Mouse (Mus musculus) mouse embryonic stem cell (cell line): ENCODE results near the gene Dtnb.

Experiments used
- in situ Hi-C, 2 experiments: fragments of 300-500 bp; cut with MboI; formaldehyde crosslinking; loops; 1 replicate in 1 of 2; 3 replicates in 1 of 2; pipeline ENCODE4 v1.14.3; 2019 to 2020; ENCODE audit warnings: low sequenced_read_pairs in 2 of 2, low pct_unique_long_range_greater_than_20kb in 1 of 2, mixed read lengths in 1 of 2; ENCODE audit not compliant: unreplicated experiment in 1 of 2

The Dtnb gene

DNA sequence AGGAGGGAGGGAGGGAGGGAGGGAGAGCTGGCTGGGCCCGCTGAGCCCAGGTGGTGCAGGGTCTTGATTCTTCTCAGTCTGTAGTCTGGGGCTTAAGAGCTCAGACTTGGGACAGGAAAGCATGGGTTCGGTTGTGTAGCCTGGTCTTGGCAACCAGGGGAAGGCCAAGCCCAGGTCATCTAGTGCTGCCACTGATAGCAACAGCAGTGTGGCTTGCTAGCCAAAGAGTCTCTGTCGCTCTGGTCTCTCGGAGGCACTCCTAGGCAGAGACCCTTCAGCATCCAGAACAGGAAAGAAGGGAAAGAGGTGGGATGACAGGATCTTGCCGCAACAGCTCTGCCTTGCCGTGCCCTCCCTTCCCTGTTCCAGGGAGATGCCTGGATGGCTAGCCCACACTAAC lies 240.1 kb downstream of the Dtnb start:
- in situ Hi-C loops: no loop called here

DNA sequence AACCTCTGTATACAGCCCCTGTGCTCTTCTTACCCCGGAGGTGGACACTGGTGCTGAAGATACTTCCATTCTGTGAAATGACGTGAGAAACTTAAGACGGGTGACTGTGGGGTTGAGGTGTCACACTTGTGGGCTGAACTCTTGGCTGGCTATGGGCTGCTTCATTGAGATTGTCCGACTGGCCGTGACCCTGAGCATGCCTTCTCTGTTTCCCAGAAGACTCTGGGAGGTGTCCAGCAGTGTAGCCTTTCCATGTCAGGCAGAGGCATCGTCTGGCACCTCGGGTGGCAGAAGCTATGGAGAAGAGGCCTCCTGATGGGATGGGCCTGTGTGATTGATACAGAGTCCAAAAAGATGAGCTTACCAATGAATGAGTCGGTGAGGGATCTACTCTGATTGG lies 241.0 kb downstream of the Dtnb start:
- in situ Hi-C loops: no loop called here

DNA sequence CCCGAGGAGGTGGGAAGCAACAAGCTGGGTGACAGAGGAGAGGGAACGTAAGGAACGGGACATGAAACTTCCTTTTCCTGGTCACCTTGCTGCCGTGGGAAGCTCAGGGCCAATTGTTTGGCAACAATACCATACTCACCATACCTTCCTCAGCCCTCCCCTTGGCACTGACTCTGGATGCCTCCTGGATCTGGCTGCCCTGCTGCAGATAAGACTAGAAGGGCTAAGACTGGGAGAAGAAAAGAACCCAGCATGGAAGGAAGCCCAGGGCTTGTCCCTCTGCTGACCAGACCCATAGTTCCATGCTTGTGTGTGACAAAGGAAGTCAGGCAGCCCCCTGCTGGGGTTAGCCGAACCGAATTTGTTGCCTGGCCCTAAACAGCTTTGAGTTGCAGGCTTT lies 243.2 kb downstream of the Dtnb start:
- in situ Hi-C loops: no loop called here

DNA sequence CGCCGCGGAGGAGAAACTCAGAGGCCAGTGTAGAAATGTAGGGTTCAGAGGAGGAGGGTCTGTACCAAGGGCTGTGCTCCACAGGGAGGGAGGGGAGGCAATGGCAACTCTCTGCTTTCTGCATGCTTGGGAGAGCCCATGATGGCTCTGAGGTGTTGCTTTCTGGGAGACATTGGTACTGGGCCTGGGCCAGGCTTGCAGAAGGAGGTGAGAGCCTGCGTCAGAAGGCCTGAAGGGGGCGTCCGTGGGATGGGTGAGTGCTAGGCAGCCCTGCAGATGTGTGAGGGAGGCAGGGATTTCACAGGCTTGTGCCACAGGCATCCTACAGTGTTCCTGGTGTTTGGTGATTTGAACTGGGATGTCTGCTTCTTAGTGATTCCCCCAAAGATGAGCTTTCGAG lies 244.9 kb downstream of the Dtnb start:
- in situ Hi-C loops: no loop called here

DNA sequence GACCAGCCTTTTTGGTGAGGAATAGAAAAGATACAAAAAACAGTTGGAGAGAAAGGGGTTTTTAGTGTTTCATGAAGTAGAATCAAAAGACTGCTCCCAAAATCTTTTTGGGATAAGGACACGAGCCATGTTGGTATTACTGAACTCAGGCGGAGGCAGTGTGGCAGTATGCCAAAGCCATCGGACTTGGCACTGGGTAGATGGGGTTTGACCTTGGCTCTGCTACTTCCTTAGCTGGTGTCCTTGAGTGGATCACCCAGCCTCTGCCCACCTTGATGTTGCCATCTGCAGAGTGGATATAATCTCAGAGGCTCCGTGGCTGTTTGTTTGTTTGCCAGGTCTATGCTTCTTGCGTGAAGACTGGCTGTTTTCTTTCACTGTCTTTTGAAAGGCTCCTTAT lies 245.4 kb downstream of the Dtnb start:
- in situ Hi-C loops: no loop called here

DNA sequence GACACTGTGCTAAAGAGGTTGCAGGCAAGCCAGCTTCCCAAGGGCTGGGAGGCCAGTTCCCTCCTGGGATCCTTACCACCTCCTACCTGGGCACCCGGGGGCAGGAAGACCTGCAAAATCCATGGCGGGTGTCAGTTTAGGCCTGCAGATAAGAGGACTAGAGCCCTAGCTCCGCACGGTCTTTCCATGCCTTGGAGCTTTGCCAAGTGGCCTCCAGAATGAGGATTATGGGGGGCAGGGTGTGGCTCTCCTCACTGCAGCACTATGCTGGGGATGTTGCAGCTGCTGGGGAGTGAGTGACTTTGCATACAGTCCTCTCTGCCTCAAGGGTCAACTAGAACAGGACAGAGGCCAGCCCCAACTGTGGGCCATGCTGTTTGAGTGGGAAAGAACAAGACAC lies 247.7 kb downstream of the Dtnb start:
- in situ Hi-C loops: no loop called here

DNA sequence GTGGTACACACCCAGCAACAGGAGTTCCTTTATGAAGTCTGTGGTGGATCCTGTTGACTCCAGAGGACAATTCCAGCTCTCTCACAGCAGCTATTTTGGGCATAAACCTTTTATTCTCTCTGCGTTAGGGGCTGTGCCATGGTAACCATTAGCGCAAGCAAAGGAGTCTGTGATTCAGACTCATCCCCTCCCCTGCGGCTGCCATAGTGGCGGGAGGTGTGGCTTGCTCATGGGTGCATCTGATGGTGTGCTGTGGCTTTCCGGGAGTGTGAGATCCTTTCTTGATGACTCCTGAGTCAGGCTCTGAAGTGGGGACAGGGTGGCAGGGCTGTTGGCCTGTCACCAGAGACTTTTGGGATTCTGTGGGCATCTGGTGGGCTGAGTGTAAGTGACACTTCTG lies 251.2 kb downstream of the Dtnb start:
- in situ Hi-C loops: no loop called here

DNA sequence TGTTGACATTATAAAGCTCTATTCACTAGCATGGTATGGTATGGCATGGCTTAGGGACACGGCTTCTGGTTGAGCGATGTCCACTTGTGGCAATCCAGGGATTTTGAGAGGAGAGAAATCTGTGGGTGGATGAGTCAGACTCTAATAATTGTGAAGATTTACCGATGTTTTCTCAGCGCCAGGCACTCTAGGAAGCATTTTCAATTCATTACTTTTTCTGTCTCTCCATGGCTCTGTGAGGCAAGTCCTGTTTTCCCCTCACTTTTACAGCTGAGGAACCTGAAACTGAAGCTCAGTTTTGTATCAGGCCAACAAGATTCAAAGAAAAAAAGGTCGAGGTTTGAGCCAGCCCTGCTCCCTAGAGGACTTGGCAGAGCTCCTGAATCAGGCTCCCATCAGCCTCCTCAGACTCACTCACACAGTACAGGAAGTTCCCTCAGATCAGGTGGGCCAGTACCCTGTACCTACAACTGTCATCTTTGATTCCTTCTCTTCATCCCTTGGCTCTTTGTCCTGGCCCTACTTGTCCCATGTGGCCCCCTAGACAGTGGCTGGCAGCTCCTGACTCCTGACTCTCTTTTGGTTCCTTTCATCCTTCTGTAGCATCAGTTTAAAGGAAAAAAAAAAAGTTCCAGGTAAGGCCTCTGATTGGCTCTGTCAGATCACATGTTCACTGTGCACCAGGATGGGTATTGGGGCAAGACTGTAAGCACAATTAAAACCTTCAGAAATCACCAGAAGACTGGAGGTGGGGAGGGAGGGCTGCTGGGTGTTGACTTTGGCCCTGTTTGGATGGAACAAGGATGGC lies 252.9 kb downstream of the Dtnb start:
- in situ Hi-C loops: no loop called here

DNA sequence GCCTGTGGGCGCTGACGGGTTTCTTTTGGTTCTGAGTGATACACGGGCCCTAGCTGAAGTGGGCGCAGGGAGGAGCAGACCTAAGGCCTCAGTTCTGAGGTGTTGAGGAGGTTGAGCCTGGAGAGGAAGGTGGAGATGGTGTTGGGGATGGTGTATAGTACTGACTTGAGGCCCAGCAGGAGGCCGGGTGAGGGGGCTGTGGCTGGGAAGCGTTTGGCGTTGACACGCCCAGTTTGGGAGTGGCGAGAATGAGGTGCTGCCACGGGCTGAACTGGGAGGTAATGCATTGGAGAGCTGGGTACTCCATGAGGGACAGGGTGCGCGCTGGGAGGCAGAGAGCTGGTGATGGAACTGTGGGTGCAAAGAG lies 253.5 kb downstream of the Dtnb start:
- in situ Hi-C loops: no loop called here

DNA sequence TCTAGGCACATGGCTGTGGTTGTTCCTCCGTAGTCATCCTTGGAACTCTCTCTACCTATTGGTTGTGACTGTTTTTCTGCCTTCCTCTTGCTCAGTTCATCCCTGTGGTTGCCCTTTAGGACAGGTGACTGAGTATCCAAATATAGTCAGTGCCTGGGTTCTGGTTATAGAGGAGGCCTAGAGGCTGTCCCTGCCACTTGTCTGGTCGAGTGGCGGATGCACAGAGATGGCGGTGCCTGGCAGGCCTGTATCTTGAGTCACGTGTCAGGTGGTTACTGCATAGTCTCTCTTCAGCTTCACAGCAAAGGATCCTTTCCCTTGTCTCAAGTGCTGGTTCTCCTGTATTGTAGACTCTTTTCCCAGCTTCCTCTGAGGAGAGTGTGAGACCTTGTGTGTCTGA lies 255.6 kb downstream of the Dtnb start:
- in situ Hi-C loops: no loop called here
